Mouse (Mus musculus): ENCODE data around the gene Dnah3. TPM values are rescaled to one million over a fixed set of nuclear protein-coding genes. Genes with fewer than 3 reads are reported as not detected.

The Dnah3 gene
- polyA plus RNA-seq, 1 experiment from 2014 or later, result not detected

DNA sequence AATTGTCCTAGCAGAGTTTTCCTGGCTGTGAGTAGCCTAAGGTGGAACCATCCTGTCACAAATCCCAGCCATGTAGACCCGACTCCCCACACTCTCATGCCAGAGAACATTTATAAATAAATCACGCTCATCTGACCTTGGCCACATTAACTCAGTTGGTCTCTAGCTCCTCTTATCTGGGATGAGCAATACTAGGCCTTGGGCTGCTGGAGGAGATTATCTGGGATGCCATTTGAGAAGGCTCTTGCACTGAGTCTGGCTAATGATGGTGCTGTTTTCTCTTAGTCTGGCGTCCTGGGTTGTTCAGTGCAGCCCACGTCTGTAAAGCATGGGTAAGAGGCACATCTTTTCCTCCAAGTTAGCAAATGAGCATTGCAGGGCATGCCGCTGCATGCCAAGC, 14.6 kb upstream of the Dnah3 start:
- no peak for ATAC-seq (ENCODE audit: insufficient read depth, low FRiP score, low TSS enrichment)

DNA sequence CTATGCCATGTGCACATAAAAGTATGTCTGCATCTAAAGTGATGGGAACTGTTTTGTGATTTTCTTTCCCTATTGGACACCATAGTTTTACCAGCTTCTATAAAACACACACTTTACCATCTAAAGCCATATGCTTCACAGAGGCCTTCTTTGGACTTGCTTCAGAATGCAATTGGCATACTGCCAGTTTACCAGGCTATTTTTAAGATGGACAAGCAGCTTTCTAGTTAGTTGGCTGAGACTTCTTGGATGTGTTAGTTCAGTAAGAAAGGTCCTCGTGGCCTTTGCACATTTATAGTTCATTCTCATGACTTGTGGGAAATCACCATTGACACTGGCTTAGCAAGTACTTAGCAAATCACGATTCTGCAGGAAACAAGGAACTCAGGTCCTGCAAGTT, 11.3 kb upstream of the Dnah3 start:
- Histone ChIP-seq H3K27me3 (ENCODE audit: control insufficient read depth, insufficient read depth, low read length) (no peaks in the 10 kb centered on the region), H3K27ac (ENCODE audit: low read depth, low read length) (no peak overlapping the region), H3K9ac (ENCODE audit: low read length) (no peak overlapping the region), H3K4me3 (ENCODE audit: low read depth, low read length) (no peak overlapping the region), H3K4me2 (ENCODE audit: low read depth) (no peak overlapping the region), H3K9me3 (ENCODE audit: control insufficient read depth, low read length) (no peaks in the 10 kb centered on the region), H3K4me1 (ENCODE audit: control insufficient read depth, insufficient read depth, low read length) (peaks cover 3% of the 10 kb centered on the region; the same call in 1 of the 2 replicates), H3K36me3 (ENCODE audit: control insufficient read depth, insufficient read depth, low read length) (no peaks in the 10 kb centered on the region)
- 85% methylated on average over 2 of the region's 2 CpGs for WGBS
- no peak for DNase-seq (ENCODE audit: low spot score)
- no peak for ATAC-seq (ENCODE audit: insufficient read depth, low FRiP score, low TSS enrichment)

More for the DNA sequence above, 14.6 kb upstream of the Dnah3 start:
- no peak overlapping the region for H3K4me3 ChIP-seq (ENCODE audit: low read depth, low read length)
- H3K9me3 ChIP-seq (ENCODE audit: control insufficient read depth, low read length), result no peaks in the 10 kb centered on the region
- WGBS, result 91% methylated on average over 5 of the region's 5 CpGs
- H3K9ac ChIP-seq (ENCODE audit: low read length), result no peak overlapping the region
- no peaks in the 10 kb centered on the region for H3K27me3 ChIP-seq (ENCODE audit: control insufficient read depth, insufficient read depth, low read length)
- H3K4me1 ChIP-seq (ENCODE audit: control insufficient read depth, insufficient read depth, low read length), result no peaks in the 10 kb centered on the region
- no peak overlapping the region for H3K27ac ChIP-seq (ENCODE audit: low read depth, low read length)
- H3K36me3 ChIP-seq (ENCODE audit: control insufficient read depth, insufficient read depth, low read length), result no peaks in the 10 kb centered on the region
- no peak overlapping the region for H3K4me2 ChIP-seq (ENCODE audit: low read depth)
- no peak for DNase-seq (ENCODE audit: low spot score)

DNA sequence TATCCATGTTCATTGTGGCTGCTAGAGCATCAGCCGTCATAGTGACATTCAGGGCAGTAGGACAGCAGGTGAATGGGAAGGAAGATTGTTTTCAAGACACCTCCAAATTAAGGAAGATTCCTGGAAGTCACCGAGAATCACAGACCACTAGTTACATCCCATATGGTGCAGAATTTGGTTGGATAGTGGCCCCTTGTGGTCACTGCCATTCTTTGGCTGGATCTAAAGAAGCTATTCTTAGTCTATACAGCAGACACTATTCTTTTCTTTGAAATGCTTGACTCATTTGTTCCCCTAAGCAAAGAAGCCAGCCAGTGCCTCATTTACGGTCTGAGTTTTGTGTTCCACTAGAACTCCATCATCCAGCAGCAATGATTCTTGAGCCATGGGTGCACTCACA, 9.9 kb upstream of the Dnah3 start:
- ATAC-seq (ENCODE audit: insufficient read depth, low FRiP score, low TSS enrichment) (no peak), DNase-seq (ENCODE audit: low spot score) (no peak)
- Histone ChIP-seq H3K4me3 (ENCODE audit: low read depth, low read length) (no peak overlapping the region), H3K4me2 (ENCODE audit: low read depth) (no peak overlapping the region), H3K27ac (ENCODE audit: low read depth, low read length) (no peak overlapping the region), H3K27me3 (ENCODE audit: control insufficient read depth, insufficient read depth, low read length) (no peaks in the 10 kb centered on the region), H3K9me3 (ENCODE audit: control insufficient read depth, low read length) (no peaks in the 10 kb centered on the region), H3K4me1 (ENCODE audit: control insufficient read depth, insufficient read depth, low read length) (peaks cover 3% of the 10 kb centered on the region; the same call in 1 of the 2 replicates), H3K9ac (ENCODE audit: low read length) (no peak overlapping the region), H3K36me3 (ENCODE audit: control insufficient read depth, insufficient read depth, low read length) (no peaks in the 10 kb centered on the region)
- WGBS, result 50% methylated on average over 3 of the region's 3 CpGs

DNA sequence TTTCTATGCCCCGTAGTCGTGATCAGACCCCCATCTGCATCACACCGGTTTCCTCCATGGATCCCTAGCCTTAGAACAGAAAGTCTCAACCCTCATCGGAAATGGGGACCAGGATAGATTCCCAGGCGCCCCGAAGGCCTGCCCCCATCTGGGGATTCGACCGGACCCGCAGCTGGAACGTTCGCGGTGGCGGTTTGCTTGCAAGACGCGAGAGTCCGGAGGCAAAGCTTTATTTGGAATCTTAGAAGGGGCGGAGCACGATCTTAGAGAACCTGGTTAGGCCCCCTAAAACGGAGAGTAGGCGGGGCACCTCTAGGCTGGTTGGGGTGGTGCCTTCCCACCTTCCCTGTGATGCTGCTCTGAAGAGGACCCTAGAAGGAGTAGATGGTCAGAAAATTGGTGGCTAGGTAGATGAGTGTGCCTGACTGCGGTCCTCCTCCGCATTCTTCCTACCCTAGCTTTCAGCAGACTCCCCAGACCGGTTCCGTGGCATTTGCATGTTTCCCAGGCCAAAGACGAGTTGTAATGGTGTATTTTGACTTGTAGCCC, 8.0 kb upstream of the Dnah3 start:
- WGBS, result 2% methylated on average over 25 of the region's 25 CpGs
- Histone ChIP-seq H3K4me1 (ENCODE audit: control insufficient read depth, insufficient read depth, low read length) (peaks cover 3% of the 10 kb centered on the region; the same call in 1 of the 2 replicates), H3K4me3 (ENCODE audit: low read depth, low read length) (peak overlapping the region; percentile 57), H3K36me3 (ENCODE audit: control insufficient read depth, insufficient read depth, low read length) (no peaks in the 10 kb centered on the region), H3K9me3 (ENCODE audit: control insufficient read depth, low read length) (no peaks in the 10 kb centered on the region), H3K27ac (ENCODE audit: low read depth, low read length) (no peak overlapping the region), H3K4me2 (ENCODE audit: low read depth) (peak overlapping the region; percentile 86), H3K9ac (ENCODE audit: low read length) (peak overlapping the region; percentile 1; the same call in 1 of the 2 replicates), H3K27me3 (ENCODE audit: control insufficient read depth, insufficient read depth, low read length) (no peaks in the 10 kb centered on the region)
- DNase-seq (ENCODE audit: low spot score), result no peak
- ATAC-seq (ENCODE audit: insufficient read depth, low FRiP score, low TSS enrichment), result 0 out of 2 replicates have a peak, but pooled peaks have one; percentile 10

DNA sequence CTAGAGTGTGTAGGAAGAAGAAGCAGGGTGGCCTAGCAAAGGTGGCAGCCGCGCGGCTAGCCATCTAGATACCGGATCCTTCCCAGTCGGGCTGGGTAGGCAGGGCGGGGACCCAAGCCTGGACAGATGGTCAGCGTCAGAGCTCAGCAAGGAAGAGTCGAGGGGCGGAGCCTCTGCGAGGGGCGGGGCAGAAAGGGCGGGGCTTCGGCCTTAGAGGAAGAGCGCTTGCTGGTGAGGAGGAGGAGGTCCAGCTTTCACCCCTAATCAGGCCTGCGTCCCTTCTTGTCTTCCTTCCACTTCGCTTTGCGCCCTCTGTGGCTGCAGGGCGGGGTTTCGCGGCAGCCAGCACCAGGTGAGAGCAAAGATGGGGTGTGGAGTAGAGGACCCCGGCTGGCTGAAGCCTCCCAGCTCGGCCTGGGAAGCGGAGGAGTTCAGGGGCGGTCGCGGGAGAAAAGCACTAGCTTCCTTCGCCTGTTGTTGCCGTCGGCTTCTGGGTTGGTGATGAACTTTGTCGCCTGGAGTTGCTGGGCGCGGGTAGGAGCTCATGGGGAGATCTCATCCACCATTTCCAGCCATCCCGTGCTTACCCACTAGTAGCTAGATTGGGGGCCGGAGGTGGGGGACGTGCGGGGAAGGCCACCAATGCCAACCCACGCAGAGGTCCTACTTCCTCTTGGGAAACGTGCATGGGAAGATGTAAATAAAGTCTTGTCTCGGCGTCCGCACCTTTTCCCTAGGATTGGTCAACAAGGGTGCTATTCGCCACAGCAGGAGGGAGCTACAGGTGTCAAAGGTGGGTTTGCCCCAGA, 7.3 kb upstream of the Dnah3 start, which contains the start of gene Tmem159:
TSS of gene Tmem159 (plus strand) at position 190 of the 809 bp plus-strand sequence.
- Histone ChIP-seq H3K9me3 (ENCODE audit: control insufficient read depth, low read length) (no peaks in the 10 kb centered on the region), H3K27me3 (ENCODE audit: control insufficient read depth, insufficient read depth, low read length) (no peaks in the 10 kb centered on the region), H3K4me2 (ENCODE audit: low read depth) (peak within 1 kb of the TSS; percentile 86), H3K36me3 (ENCODE audit: control insufficient read depth, insufficient read depth, low read length) (no peaks in the 10 kb centered on the region), H3K4me3 (ENCODE audit: low read depth, low read length) (peak within 1 kb of the TSS; percentile 57), H3K9ac (ENCODE audit: low read length) (peak within 1 kb of the TSS; percentile 42), H3K27ac (ENCODE audit: low read depth, low read length) (no peak within 1 kb of the TSS), H3K4me1 (ENCODE audit: control insufficient read depth, insufficient read depth, low read length) (peaks cover 3% of the 10 kb centered on the region; the same call in 1 of the 2 replicates)
- ATAC-seq (ENCODE audit: insufficient read depth, low FRiP score, low TSS enrichment) (peak; percentile 93), DNase-seq (ENCODE audit: low spot score) (peak; percentile 90)
- under 1% methylated on average over 41 of the region's 42 CpGs for WGBS

DNA sequence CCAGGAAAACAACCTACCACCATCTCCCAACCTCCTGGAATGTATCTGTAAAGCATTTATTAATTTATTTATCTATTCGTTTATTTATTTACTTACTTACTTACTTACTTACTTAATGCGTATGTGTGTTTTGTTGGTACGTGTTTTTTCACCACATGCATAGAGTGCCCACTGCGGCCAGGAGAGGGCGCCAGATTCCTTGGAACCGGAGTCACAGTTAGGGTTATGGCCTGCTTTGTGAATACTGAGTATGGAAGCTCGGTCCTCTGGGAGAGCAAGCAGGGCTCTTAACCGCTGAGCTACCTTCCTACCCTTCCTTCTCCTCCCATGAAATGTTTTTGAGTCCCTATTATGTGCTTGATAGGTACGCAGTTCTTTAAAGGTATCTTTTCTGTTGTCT, 3.3 kb upstream of the Dnah3 start:
- DNase-seq (ENCODE audit: low spot score), result peak; percentile 73
- Histone ChIP-seq H3K36me3 (ENCODE audit: control insufficient read depth, insufficient read depth, low read length) (no peaks in the 10 kb centered on the region), H3K9ac (ENCODE audit: low read length) (no peak overlapping the region), H3K4me3 (ENCODE audit: low read depth, low read length) (no peak overlapping the region), H3K9me3 (ENCODE audit: control insufficient read depth, low read length) (no peaks in the 10 kb centered on the region), H3K4me1 (ENCODE audit: control insufficient read depth, insufficient read depth, low read length) (peaks cover 3% of the 10 kb centered on the region; the same call in 1 of the 2 replicates), H3K27me3 (ENCODE audit: control insufficient read depth, insufficient read depth, low read length) (no peaks in the 10 kb centered on the region), H3K4me2 (ENCODE audit: low read depth) (no peak overlapping the region), H3K27ac (ENCODE audit: low read depth, low read length) (no peak overlapping the region)
- WGBS, result 21% methylated on average over 9 of the region's 9 CpGs
- peak; percentile 64; the same call in 1 of the 2 replicates for ATAC-seq (ENCODE audit: insufficient read depth, low FRiP score, low TSS enrichment)

DNA sequence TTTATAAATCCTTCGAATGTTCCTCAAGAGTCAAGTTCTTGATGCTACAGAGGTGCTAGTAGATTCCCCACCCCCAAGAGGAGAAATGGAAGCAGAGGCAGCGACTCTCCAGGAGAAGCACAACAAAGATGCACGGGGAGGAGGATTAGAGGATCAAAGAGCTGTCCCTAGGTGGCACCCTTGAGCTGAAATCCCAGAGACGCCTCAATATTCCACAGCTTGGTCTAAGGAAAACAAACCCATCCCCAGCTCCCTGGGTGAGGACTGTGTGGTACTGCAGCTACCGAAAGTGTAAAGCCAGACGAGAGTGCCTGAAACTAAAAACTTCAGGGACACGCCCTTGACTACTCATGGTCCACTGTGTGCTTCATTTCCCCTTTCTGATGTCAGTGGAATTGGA, 2.8 kb upstream of the Dnah3 start:
- H3K27ac ChIP-seq (ENCODE audit: low read depth, low read length), result no peak overlapping the region
- ATAC-seq (ENCODE audit: insufficient read depth, low FRiP score, low TSS enrichment) (peak; percentile 45; the same call in 1 of the 2 replicates), DNase-seq (ENCODE audit: low spot score) (peak; percentile 75)
- H3K9me3 ChIP-seq (ENCODE audit: control insufficient read depth, low read length), result no peaks in the 10 kb centered on the region
- H3K4me2 ChIP-seq (ENCODE audit: low read depth), result no peak overlapping the region
- H3K36me3 ChIP-seq (ENCODE audit: control insufficient read depth, insufficient read depth, low read length), result no peaks in the 10 kb centered on the region
- H3K4me1 ChIP-seq (ENCODE audit: control insufficient read depth, insufficient read depth, low read length), result peaks cover 3% of the 10 kb centered on the region; the same call in 1 of the 2 replicates
- H3K9ac ChIP-seq (ENCODE audit: low read length), result no peak overlapping the region
- no peaks in the 10 kb centered on the region for H3K27me3 ChIP-seq (ENCODE audit: control insufficient read depth, insufficient read depth, low read length)
- H3K4me3 ChIP-seq (ENCODE audit: low read depth, low read length), result no peak overlapping the region
- 7% methylated on average over 7 of the region's 7 CpGs for WGBS

DNA sequence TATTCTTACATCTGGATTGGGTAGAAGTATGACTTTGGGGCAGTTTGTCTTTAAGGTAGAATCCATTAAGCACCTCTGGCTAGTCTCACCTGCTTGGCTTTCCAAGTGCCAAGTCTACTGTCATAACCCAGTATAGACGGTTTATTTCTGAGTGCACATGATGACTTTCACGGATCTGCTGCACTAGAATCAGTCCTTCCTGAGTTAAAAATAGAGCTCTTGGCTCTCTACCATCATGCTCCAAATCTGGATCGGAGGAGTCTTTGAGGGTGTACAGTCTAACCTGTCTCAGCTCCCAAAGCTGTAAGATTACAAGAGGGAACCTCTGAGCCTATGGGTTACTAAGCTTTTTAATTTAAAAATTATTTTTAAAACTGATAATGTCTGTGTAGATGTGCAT, 864 bp downstream of the Dnah3 start:
- H3K4me1 ChIP-seq (ENCODE audit: control insufficient read depth, insufficient read depth, low read length), result no peaks in the 10 kb centered on the region
- H3K9me3 ChIP-seq (ENCODE audit: control insufficient read depth, low read length), result no peaks in the 10 kb centered on the region
- DNase-seq (ENCODE audit: low spot score), result no peak
- no peaks in the 10 kb centered on the region for H3K36me3 ChIP-seq (ENCODE audit: control insufficient read depth, insufficient read depth, low read length)
- H3K4me3 ChIP-seq (ENCODE audit: low read depth, low read length), result no peak overlapping the region
- no peak overlapping the region for H3K9ac ChIP-seq (ENCODE audit: low read length)
- no peak overlapping the region for H3K27ac ChIP-seq (ENCODE audit: low read depth, low read length)
- H3K27me3 ChIP-seq (ENCODE audit: control insufficient read depth, insufficient read depth, low read length), result no peaks in the 10 kb centered on the region
- ATAC-seq (ENCODE audit: insufficient read depth, low FRiP score, low TSS enrichment), result no peak
- 89% methylated on average over 3 of the region's 3 CpGs for WGBS
- no peak overlapping the region for H3K4me2 ChIP-seq (ENCODE audit: low read depth)

Measured in neural tube, embryonic 11.5 days (tissue).